Mouse (Mus musculus) lung, postnatal 0 days (tissue): ENCODE results near the gene Gm38392. TPM values are rescaled to one million over a fixed set of nuclear protein-coding genes. Genes with fewer than 3 reads are reported as not detected.

Experiments
- ATAC-seq: fragments of 200-750 bp; cut with Nextera tagmentation; 2 replicates; pipeline ENCODE4 v1.8.0; 2017; ENCODE audit warnings: moderate library complexity
- DNase-seq: peaks from one replicate; pipeline ENCODE4 v3.0.0-alpha.2; 2016; ENCODE audit warnings: low spot score
- H3K27ac ChIP-seq: fragments of 300-500 bp; sonication (generic); 2 replicates; pipeline ENCODE4 v1.5.1; 2014; ENCODE audit warnings: antibody characterized with exemption, mild to moderate bottlenecking, low read length, mixed read lengths
- H3K27me3 ChIP-seq: fragments of 300-500 bp; sonication (generic); replicated peaks from 2 replicates; pipeline ENCODE4 v1.6.1; 2014; ENCODE audit warnings: low read length, mixed read lengths; ENCODE audit not compliant: insufficient read depth
- H3K36me3 ChIP-seq: fragments of 300-500 bp; sonication (generic); 2 replicates; pipeline ENCODE4 v1.6.1; 2014; ENCODE audit warnings: low read length, mixed read lengths; ENCODE audit not compliant: insufficient read depth
- H3K4me1 ChIP-seq: fragments of 300-500 bp; sonication (generic); 2 replicates; pipeline ENCODE4 v1.6.1; 2014; ENCODE audit warnings: antibody characterized with exemption, low read depth, low read length, mixed read lengths; ENCODE audit not compliant: insufficient read depth
- H3K4me2 ChIP-seq: fragments of 300-500 bp; sonication (generic); replicated peaks from 2 replicates; pipeline ENCODE4 v1.6.1; 2014; ENCODE audit warnings: low read depth, mild to moderate bottlenecking, low read length, moderate library complexity, mixed read lengths
- H3K4me3 ChIP-seq: fragments of 300-500 bp; sonication (generic); 2 replicates; pipeline ENCODE4 v1.5.1; 2014; ENCODE audit warnings: low read depth, low read length
- H3K9ac ChIP-seq: fragments of 300-500 bp; sonication (generic); replicated peaks from 2 replicates; pipeline ENCODE4 v1.6.1; 2014; ENCODE audit warnings: low read depth, mild to moderate bottlenecking
- H3K9me3 ChIP-seq: fragments of 300-500 bp; sonication (generic); 2 replicates; pipeline ENCODE4 v1.6.1; 2016; ENCODE audit warnings: low read length, mixed read lengths
- CTCF ChIP-seq: IDR thresholded peaks from 2 replicates; pipeline ENCODE4 v1.5.1; 2016; ENCODE audit warnings: antibody characterized with exemption, mild to moderate bottlenecking
- EP300 ChIP-seq: IDR thresholded peaks from 2 replicates; pipeline ENCODE4 v1.6.1; 2016; ENCODE audit warnings: antibody characterized with exemption, mild to moderate bottlenecking, control low read depth
- WGBS: fragments of 180-500 bp; shearing (Covaris S2); extraction: QIAGEN DNeasy Blood & Tissue Kit; methylation state at CpG from one replicate; pipeline ENCODE4 v1.1.7; 2014; 5-methylcytosine and 5-hydroxymethylcytosine counted together
- polyA plus RNA-seq: library from polyadenylated mRNA; unstranded; fragments of >200 nt; fragmentation: Nextera tagmentation; extraction: Ambion mirVana; gene quantifications from 2 replicates; pipeline ENCODE4 v1.2.1, GENCODE M21; 2015

Gm38392 gene
- polyA plus RNA-seq, 1 experiment from 2014 or later = 1.8 TPM

- Histone ChIP-seq H3K4me2 (no peak overlapping the region), H3K4me1 (no peaks in the 10 kb centered on the region), H3K27me3 (peaks cover 17% of the 10 kb centered on the region), H3K27ac (no peak overlapping the region), H3K4me3 (no peak overlapping the region), H3K9me3 (no peaks in the 10 kb centered on the region), H3K9ac (no peak overlapping the region), H3K36me3 (no peaks in the 10 kb centered on the region)
- no peak for DNase-seq
- ATAC-seq = no peak
- peak; percentile 58 for TF ChIP-seq CTCF
- TF ChIP-seq EP300 = no peak
- WGBS = 8% methylated on average over 3 of the region's 3 CpGs
Observed at GRCm38 (mm10) chr3:88235216-88235615, 51.8 kb downstream of the Gm38392 start.

GRCm38 (mm10) chr3:88234041-88234440, 53.0 kb downstream of the Gm38392 start:
- Histone ChIP-seq H3K36me3 (no peaks in the 10 kb centered on the region), H3K4me1 (no peaks in the 10 kb centered on the region), H3K4me3 (no peak overlapping the region), H3K9me3 (no peaks in the 10 kb centered on the region), H3K9ac (no peak overlapping the region), H3K4me2 (no peak overlapping the region), H3K27me3 (peaks cover 6% of the 10 kb centered on the region), H3K27ac (no peak overlapping the region)
- ATAC-seq (peak; percentile 52), DNase-seq (peak; percentile 31)
- TF ChIP-seq EP300 = no peak
- TF ChIP-seq CTCF = no peak
- WGBS = 27% methylated on average over 8 of the region's 8 CpGs

- Histone ChIP-seq H3K9me3 (no peaks in the 10 kb centered on the region), H3K9ac (no peak overlapping the region), H3K4me3 (no peak overlapping the region), H3K27ac (no peak overlapping the region), H3K4me2 (no peak overlapping the region), H3K27me3 (no peaks in the 10 kb centered on the region; the same call in 1 of the 2 replicates), H3K4me1 (no peaks in the 10 kb centered on the region), H3K36me3 (no peaks in the 10 kb centered on the region)
- no peak for TF ChIP-seq CTCF
- TF ChIP-seq EP300 = no peak
- no peak for ATAC-seq
- no peak for DNase-seq
- 36% methylated on average over 7 of the region's 7 CpGs for WGBS
Observed at GRCm38 (mm10) chr3:88232851-88233649, 54.0 kb downstream of the Gm38392 start.

GRCm38 (mm10) chr3:88232301-88232702, 54.7 kb downstream of the Gm38392 start:
- no peaks in the 10 kb centered on the region; the same call in 1 of the 2 replicates for H3K27me3 ChIP-seq
- no peak overlapping the region for H3K9ac ChIP-seq
- ATAC-seq = no peak

GRCm38 (mm10) chr3:88231061-88231641, 55.9 kb downstream of the Gm38392 start:
- DNase-seq (no peak), ATAC-seq (no peak)
- Histone ChIP-seq H3K4me2 (no peak overlapping the region), H3K9me3 (no peaks in the 10 kb centered on the region), H3K36me3 (no peaks in the 10 kb centered on the region), H3K27ac (no peak overlapping the region), H3K9ac (no peak overlapping the region), H3K4me3 (no peak overlapping the region), H3K4me1 (no peaks in the 10 kb centered on the region), H3K27me3 (no peaks in the 10 kb centered on the region; the same call in 1 of the 2 replicates)
- WGBS = no CpG with 5 or more reads among the region's 1 CpGs
- TF ChIP-seq EP300 = no peak
- TF ChIP-seq CTCF = no peak

More at GRCm38 (mm10) chr3:88232301-88232702, 54.7 kb downstream of the Gm38392 start:
- H3K4me1 ChIP-seq = no peaks in the 10 kb centered on the region
- no peak overlapping the region for H3K4me3 ChIP-seq
- no peaks in the 10 kb centered on the region for H3K9me3 ChIP-seq
- WGBS = 58% methylated on average over 6 of the region's 7 CpGs
- H3K27ac ChIP-seq = no peak overlapping the region
- no peak for DNase-seq
- TF ChIP-seq CTCF (no peak), EP300 (no peak)
- no peak overlapping the region for H3K4me2 ChIP-seq
- no peaks in the 10 kb centered on the region for H3K36me3 ChIP-seq

- TF ChIP-seq EP300 = no peak
- no peak for TF ChIP-seq CTCF
- 34% methylated on average over 17 of the region's 17 CpGs for WGBS
- Histone ChIP-seq H3K4me3 (no peak overlapping the region), H3K27me3 (no peaks in the 10 kb centered on the region; the same call in 1 of the 2 replicates), H3K9me3 (no peaks in the 10 kb centered on the region), H3K36me3 (no peaks in the 10 kb centered on the region), H3K27ac (no peak overlapping the region), H3K9ac (no peak overlapping the region), H3K4me1 (no peaks in the 10 kb centered on the region), H3K4me2 (no peak overlapping the region)
- ATAC-seq (no peak), DNase-seq (no peak)
Observed at GRCm38 (mm10) chr3:88230262-88231047, 56.6 kb downstream of the Gm38392 start.
